Mouse (Mus musculus) liver (tissue): ENCODE data around the gene Disp2.
A peak's percentile ranks its signal among the peaks of the same experiment; 100 is the strongest.

ENCODE experiments used
- DNase-seq: peaks from one replicate; pipeline ENCODE4 v3.0.0-alpha.2; 2020; ENCODE audit warnings: mixed read lengths

The Disp2 gene

DNA sequence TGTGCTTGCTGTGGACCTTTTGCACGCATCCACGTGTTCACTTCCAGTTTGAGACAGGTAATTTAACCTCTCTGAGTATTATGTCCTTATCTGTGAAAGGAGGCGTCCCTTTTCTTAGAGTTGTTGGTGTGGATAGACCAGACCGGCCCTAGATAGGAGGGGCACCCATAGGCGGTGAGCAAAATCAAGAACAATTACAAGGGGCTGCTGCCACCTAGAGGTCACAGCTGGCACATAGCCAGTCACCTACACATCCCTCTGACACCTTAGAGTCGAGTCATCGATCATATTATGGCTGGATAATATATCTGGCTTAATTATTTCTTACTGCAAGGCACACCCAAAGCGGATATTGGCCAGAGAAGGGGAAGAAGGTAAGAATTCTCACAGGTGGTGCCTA, 19.7 kb upstream of the Disp2 start:
- DNase-seq, result peak; percentile 83

DNA sequence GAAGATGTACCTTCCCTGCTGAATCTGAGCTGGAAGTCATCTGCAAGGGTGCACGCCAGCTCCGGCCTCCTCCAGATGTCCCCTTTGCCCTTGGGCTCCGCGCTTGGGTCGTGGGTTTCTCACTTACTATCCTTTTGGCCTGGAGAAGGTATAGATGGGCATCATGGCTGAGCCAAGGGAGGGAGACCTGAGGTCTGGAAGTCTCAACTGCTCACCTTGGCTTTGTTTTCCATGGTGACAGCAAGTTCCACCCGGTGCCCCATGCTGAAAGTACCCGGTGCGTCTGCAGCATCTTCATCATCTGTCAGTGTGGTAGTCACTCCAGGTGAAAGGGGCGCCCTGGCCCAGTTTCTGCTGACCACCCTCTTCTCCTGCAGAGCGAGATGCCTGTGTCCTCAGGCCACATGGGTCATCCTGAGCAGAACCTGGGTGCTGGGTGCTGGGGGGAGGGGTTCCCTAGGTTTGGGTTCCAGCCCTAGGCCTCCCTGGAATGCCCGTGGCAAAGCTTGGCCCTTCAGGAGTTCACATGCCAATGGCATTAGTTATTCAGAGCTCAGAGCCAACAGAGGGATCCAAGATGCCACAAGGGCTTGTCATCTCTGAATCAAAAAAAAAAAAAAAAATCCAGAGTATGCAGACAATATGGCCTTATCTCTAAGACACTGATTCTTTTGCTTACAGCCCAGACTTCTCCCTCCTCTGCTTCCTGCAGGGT, 19.1 kb upstream of the Disp2 start:
- DNase-seq, result no peak

DNA sequence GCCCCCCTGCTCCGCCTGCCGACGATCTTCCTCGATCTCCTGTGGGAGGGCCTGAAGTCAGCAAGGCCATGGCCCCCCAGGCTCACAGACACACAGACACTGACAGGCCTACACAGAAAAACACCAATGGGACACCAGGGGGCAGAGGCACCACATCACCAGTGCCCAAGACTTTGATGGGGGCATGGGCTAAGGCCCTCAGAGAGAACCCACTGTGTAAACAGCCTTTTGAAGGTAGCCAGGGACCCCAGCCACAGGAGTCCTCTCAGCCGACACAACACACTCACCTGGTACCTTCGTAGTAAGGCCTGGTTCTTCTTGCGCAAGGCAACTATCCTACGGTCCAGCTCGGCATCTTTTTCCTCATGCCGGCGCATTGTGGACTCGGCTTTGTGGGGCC, 18.2 kb upstream of the Disp2 start:
- DNase-seq, result no peak

DNA sequence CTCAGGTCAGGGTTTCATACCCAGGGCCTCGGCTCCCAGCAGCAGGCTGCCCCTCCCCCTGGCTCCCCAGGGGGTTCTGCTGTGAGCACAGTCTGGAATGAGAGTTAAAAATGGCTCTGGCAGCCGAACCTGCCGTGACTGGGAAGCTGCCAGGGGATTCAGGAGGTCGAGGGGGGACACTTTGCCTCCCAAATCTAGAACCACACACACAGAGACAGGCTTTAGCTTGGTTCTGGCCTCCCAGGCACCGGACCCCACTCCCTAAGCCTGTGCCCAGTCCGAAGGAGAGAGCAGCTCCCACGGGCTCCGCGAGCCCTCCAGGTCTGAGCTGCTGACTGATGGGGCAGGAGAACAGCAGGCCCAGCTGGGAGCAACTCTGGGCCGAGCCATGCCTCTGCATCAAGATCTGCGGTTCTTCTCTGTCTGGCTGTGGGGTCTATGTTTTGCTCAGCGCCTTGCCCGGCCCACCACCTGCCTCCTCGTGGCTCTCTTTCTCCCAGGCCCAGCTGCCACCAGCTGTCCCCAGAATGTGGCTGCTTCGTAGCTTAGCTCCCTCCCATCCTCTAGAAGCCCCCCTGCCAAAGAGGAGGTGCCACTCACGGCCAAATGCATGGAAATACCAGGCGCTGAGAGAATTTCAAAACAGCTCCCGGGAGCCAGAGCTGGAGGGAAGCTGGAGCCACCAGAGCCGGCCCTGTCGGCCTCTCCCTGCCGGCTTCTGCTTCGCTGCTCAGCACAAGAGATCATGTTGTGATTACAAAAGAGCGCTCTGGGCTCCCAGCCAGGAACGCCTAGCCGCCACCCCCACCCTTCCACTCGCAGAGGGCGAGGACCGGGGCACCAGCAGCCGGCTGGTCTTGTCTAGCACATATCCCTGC, 17.4 kb upstream of the Disp2 start, which contains the start of gene Ccdc9b:
TSS of gene Ccdc9b (minus strand) at position 756 of the 878 bp plus-strand sequence.
- peak; percentile 88 for DNase-seq

DNA sequence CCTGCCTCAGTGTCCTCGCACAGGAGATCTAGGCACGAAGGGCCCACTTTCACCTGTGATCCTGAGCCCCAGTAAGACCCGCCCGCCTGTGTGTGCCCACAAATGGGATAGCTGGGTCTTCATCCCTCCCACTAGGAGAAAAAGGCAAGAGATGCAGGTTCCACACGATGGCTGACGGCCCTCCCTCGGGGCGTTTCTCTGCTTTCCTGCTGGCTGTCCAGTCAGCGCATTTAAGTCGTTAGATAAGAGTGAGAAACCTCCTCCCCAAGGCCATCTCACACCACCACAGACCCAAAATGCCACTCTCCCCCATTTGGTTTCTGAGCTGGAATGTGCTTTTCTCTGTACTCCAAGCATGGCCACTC, 16.8 kb upstream of the Disp2 start:
- no peak for DNase-seq

DNA sequence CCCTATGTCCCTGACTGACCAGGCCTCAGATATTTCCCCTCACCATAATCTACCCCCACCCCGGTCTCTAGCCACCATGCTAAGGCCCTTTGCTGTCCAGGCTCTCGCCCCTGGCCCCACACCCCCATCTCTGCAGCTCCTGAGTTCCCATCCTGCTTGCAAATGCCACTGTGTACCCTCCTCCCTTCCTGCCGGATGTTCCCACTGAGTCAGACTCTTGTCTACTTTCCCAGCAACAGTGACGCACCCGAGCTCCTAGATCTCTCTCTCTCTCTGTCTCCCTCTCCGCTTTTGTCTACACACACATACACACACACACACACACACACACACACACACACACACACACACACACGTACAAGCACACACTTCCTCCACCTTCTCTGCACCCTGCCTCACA, 16.1 kb upstream of the Disp2 start:
- no peak for DNase-seq

DNA sequence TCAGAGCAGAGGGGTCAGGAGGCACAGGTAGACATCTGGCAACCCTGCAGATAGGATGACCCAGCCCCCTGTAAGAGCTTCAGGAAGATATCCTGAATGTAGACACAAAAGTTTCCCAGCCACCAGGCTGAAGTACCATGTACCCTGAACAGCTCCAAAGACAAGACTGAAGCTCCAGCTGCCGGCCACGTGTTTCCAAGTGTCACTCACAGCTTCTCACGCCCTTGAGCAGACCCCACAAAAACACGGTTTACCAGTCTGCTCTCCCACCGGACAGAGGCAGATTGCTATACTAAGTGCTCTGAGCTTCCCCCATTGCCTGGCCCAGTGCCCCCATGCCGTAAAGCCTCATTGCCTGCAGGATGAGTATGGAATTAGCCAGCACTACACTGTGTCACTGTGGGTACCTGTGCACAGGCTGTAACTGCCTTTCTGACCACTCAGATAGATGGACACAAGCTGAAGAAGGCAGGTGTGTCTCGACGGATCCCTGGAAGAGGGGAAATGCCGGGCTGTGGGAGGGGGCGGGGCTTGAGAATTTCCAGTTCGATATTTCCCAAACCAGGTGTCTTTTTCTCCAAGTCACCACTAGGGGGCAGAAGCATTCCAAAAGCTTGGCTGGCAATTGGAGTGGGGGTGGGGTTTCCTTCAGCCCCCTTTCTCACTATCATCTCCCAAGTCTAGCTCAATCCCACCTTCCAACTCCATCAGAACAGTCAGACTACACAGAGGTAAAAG, 15.3 kb upstream of the Disp2 start:
- DNase-seq, result peak; percentile 60

DNA sequence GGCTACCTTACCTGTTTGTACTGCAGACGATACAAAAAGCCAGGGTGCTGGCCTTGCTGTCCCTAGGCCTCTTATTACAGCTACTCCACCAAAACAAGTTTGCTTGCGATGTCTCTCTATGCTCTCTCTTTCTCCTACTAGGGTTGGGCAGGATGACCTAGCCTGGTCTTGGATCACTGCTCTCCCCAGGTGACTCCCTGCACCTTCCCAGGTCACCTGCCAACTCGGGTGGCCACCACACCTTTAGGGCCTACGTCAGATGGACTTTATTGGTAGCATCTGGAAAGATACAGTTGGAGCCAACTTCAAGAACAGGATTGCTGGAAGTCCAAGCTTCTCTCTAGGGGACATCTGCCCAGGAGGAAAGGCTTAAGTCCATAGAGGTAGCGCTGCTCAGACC, 14.6 kb upstream of the Disp2 start:
- DNase-seq, result no peak

DNA sequence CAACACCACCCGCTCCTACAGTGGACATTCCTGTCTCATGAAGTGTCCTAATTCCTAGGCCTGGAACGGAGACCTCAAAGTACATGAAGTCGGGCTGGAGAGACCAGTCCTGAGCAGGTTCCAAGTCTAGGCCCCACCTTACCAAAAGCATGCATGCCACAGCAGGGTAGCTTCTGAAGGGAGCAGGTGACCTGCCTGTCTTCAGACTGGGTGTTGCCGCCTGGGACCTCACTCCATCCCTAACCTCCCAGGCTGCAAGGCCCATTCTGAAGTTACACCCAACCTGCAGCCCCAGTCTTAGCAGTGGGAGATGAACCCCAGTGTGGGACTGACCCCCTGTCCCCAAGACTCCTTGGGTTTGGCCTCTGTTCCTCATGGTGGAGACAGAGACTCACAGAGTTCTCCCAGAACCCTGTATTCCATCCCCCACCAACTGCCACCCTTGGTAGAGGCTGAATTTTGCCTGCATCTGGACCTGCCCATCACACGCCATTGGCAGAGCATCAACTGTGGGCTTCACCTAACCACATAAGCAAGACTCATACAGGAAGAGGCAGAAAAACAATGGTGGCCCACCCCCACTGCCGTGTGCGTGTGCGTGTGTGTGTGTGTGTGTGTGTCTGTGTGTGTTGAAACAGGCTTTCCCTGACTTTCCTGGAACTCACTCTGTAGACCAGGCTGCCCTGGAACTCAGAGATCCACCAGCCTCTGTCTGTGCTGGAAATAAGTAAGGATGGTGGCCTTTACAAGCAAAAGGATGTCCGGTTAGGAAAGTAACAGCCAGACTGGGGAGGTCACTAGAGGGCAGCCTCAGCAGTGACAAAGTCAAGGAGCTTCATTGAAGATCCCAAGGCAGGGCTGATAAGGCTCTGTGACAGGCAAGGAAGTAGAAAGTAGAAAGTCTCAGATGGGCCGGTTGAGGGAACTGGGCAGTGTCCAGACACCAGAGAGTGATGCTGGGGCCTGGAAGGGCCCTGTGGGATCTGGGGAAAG, 13.2 kb upstream of the Disp2 start:
- peak; percentile 37 for DNase-seq

DNA sequence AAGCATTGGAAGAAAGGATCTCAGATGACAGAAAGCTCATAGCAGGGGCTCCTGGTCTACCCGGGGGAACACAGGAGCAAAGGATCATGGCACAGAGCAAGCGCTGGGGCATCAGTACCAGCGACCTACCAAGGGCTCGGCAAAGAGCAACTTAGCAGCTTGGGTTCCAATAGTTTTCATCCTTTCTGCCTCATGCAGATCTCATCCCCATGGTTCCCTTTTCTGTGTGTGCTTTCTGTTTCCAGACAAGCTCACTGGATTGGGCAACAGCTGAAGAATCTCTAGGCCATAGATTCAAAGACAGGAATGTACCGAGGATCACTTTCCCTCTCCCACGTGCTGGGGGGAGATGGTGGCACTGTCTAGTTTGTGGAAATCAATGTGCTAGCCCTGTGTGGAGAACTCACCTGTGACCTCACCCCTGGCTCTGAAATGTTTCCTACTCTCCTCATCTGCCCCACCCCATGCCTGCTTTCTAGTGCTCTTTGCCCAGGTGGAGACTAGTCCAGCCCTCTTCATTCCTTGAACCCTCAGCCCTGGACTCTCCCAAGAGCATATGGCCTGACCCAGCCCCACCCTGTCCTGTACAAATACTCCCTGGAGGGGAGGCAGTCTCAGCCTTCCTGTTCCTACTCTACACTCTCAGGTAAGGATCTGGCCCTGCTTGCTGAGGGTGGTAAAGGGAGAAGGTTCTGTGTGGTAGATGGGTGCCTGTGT, 7.2 kb upstream of the Disp2 start, which contains the start of gene Phgr1:
TSS of gene Phgr1 (plus strand) at position 612 of the 717 bp plus-strand sequence.
- DNase-seq, result no peak

DNA sequence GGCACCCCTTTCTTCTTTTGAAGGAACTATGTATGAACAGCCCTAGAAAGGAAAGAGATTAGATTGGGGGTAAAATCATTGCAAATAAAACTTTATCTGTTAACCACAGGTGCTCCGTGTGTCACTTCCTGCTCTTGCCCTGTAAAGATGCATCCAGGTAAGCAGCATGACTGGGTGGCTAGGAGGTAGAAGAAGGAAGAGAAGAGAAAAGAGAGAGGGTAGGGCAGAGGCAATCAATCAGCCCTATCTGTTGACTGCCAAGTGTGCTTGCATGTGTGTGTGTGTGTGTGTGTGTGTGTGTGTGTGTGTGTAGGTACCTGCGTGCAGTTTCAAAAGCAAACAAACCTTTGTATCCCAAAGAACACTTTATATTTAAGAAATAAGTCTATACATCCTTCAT, 5.0 kb upstream of the Disp2 start:
- no peak for DNase-seq

DNA sequence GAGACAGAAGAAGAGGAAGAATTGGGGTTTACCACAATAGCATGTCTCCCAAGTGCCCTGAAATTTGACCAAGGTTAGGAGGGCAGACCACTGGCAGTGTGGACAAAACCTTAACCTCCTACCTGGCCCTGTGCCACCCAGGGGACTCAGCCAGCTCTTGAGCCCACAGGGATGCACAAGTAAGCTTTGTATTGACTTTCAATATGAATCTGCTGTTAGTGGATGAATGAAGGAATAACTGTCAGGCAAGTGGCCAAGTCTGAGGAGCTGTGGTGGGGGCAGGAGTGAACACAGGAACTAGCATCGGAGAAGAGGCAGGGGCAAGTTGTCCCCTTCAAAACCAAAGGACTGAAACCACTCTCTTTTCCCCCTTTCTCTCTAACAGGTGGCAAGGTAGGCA, 4.1 kb upstream of the Disp2 start:
- DNase-seq, result no peak

DNA sequence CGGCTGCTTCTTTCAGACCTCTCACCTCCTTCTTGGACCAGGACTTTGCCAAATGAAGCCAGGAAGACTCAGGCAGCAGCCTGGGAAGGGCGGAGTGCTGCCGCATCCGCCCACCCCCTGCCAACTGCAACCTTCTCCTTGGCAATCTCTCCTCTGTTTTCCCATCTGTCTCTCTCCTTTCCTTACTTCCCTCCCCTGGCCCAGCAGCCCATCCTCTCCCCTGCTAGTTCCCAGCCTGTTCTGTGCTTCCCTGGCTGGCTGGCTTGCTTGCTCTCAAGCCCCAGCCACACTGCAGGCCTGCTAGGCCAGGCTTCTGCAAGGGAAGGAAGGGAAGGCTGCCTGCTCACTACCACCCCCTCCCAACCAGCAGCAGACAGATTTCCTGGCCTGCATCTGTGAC, 3.7 kb upstream of the Disp2 start:
- no peak for DNase-seq

DNA sequence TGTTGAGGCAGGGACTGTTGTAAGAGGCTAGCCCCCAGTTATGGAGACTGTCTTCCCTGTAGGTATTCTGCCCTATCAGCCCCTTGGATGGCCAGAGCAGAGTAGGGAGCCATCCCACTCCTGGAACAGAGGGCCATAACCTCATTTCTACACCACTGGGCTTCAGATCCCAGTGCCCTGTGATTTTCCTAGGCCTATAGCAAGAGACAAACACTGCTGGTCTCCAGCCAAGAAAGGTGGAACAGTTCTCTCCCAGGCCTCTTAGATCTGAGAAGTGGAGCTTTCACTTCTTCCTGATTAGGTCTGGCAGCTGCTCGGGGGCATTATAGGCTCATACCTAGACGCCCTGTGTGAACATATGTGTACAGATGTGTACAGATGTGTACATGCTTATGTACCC, 3.2 kb upstream of the Disp2 start:
- no peak for DNase-seq

DNA sequence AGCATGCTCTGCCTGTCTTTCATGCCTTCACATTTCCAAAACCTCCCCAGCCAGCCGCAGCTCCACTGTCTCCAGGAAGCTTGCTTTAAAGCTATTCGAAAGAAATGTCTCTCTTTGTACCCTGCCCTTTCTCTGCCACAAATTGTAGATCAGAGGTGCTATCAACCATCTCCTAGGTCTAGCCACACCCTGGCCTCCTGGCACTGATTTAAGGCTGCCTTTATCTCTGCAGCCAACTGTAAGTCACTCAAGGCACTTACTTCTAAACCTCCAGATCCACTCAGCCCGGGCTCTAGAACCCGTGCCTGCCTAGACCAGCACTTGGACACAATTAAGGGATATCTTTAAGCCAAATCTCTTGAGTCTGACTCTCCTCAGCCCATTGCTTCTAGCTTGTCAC, 1.1 kb upstream of the Disp2 start:
- DNase-seq, result no peak

DNA sequence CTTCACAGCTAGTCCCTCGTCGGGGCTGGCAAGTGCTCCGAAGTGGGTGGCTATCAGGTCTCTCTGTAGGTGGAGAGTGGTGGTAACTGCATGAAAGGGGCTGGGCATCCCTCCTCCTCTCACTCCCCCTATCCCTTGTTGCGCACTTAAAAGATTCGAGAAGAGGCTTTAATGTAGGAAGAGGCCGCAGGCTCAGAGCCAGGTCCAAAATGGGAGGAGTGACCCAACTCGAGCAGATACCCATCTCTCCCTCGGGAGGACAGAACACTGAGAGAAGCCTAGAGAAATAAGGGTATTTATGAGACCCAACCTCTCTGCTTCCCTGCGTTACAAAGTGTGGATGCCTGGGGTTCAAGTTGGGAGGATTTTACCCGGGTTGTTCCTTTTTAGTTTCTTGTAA, 454 bp upstream of the Disp2 start:
- DNase-seq, result no peak

DNA sequence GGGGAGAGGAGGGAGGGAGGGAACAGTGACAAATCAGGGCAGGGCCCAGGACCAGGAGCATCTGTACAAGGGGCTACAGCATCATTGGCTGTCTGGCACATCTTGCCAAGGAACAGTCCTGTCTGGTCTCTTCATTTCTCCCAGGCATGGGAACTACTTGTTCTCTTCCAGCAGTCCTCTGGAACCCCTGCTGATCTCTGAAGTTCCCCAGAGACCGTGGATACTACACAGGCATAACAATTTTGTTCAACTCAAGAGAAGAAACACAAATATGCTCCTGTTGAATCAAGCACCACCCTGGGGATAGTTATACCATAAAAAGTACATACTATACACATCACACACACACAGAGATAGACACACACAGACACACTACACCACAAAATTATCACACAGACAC, 1.6 kb downstream of the Disp2 start:
- no peak for DNase-seq

DNA sequence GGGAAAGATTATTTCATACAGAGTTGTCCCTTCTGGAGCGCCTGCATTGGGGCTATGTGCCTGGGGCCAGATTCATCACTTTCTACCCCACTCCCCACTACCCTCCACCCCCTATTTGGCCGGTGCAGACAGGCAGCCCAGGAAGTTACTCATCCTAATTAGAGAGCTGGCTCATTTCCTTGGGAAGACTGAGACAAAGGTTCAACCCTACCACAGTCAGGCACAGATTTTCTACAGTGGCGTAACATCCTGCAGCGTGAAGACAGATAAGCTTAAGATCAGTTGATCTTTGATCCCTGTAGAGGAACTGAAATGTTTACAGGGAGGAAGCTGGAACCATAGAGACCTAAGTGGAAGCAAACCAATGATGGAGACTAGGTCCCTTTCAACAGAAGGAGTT, 2.8 kb downstream of the Disp2 start:
- no peak for DNase-seq

DNA sequence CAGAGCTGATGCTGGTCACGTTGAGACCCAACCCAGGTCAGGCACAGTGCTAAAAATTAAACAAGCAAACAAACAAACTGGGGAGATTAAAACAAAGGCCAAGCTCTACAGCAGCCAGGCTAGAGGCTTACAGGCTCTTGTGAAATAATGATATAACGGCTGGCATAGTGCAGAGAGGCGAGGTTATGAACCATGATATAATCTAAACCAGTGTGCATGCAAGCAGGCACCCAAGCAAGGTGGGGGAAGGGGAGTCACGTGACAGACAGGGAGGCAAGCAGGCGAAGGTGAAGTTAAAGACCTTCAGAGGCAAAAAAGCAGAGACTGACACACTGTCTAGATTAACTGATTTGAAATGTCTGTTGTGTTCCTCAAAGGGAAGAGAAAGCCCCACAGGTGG, 3.6 kb downstream of the Disp2 start:
- no peak for DNase-seq

DNA sequence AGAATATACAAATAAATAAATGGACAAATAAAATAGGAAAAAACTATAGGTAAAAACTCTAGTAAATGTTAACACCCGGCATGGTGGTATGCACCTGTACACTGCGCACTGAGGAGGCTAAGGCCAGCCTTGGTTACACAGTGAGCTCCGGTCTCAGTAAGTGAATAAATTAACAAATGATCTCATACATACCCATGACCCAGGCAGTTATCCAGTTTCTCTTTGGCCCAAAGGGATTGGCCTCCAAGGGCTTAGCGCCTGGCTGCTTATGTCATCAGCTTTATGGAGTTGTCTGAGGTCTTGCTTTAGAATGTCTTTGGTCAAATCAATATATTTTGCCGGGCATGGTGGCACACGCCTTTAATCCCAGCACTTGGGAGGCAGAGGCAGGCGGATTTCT, 4.1 kb downstream of the Disp2 start:
- no peak for DNase-seq

DNA sequence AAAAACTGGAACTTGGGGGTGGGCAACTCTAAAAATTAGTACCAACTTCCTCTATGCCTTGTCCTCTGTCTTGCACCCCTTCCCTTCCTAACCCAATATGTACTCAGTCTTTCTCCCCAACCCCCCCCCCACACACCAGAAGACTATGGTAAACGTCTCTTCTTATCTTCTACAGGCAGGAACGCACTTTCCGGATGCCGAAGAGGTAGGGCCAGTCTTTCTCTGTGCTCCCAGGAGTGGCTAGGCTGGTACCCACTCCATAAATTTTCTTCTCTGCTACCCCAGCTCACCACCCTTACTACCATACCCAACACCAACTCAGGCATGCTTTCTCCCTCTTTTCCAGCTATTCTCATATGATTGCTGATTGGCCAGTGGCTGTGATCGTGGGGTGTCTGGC, 7.0 kb downstream of the Disp2 start:
- no peak for DNase-seq

DNA sequence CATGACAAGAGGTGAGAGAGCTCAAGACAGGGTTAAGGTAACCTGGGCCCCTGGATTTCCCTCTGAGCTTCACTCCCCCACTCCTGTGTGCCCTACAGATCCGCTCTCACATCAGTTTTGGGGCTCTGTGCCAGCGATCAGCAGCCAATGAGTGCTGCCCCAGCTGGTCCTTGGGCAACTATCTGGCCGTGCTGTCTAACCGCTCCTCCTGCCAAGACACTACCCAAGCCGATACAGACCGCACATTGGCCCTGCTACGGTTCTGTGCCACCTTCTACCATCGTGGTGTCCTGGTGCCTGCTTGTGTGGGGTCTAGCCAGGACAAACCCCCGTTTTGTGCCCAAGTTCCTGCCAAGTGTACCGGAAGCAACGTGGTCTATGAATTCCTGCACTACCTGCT, 10.0 kb downstream of the Disp2 start:
- DNase-seq, result no peak
